Mouse (Mus musculus) heart, embryonic 15.5 days (tissue): ENCODE data around the gene Tbcc. TPM values are rescaled to one million over a fixed set of nuclear protein-coding genes. Genes with fewer than 3 reads are reported as not detected.
"Not testable (repeated sequence)": the region's sequence is repeated elsewhere in the genome, so short reads cannot be mapped to it uniquely, and the experiment has no call there.

Source experiments
- ATAC-seq: fragments of 200-750 bp; cut with Nextera tagmentation; replicated peaks from 2 replicates; pipeline ENCODE4 v1.8.0; 2017; ENCODE audit warnings: low read depth, moderate TSS enrichment; ENCODE audit not compliant: insufficient number of reproducible peaks, insufficient read depth, low FRiP score
- H3K27ac ChIP-seq: fragments of 300-500 bp; sonication (generic); 2 replicates; pipeline ENCODE4 v1.5.1; 2015; ENCODE audit warnings: mild to moderate bottlenecking, inconsistent platforms
- H3K27me3 ChIP-seq: fragments of 300-500 bp; sonication (generic); 2 replicates; pipeline ENCODE4 v1.6.1; 2015; ENCODE audit warnings: inconsistent platforms
- H3K36me3 ChIP-seq: fragments of 300-500 bp; sonication (generic); 2 replicates; pipeline ENCODE4 v1.6.1; 2015; ENCODE audit warnings: mild to moderate bottlenecking, inconsistent platforms
- H3K4me1 ChIP-seq: fragments of 300-500 bp; sonication (generic); replicated peaks from 2 replicates; pipeline ENCODE4 v1.6.1; 2015; ENCODE audit warnings: inconsistent platforms
- H3K4me2 ChIP-seq: fragments of 300-500 bp; sonication (generic); 2 replicates; pipeline ENCODE4 v1.6.1; 2015; ENCODE audit warnings: inconsistent platforms, mild to moderate bottlenecking, moderate library complexity
- H3K4me3 ChIP-seq: fragments of 300-500 bp; sonication (generic); 2 replicates; pipeline ENCODE4 v1.5.1; 2015; ENCODE audit warnings: mild to moderate bottlenecking, inconsistent platforms
- H3K9ac ChIP-seq: fragments of 300-500 bp; sonication (generic); 2 replicates; pipeline ENCODE4 v1.6.1; 2015; ENCODE audit warnings: mild to moderate bottlenecking, inconsistent platforms
- H3K9me3 ChIP-seq: fragments of 300-500 bp; sonication (generic); replicated peaks from 2 replicates; pipeline ENCODE4 v1.6.1; 2016; ENCODE audit warnings: inconsistent platforms
- WGBS: fragments of 180-500 bp; shearing (Covaris S2); methylation state at CpG from one replicate; pipeline ENCODE4 v1.1.7; 2015; ENCODE audit warnings: mixed read lengths; 5-methylcytosine and 5-hydroxymethylcytosine counted together
- polyA plus RNA-seq: library from polyadenylated mRNA; unstranded; fragments of >200 nt; fragmentation: Nextera tagmentation; extraction: Ambion mirVana; gene quantifications from 2 replicates; pipeline ENCODE4 v1.2.1, GENCODE M21; 2015

Tbcc gene
- polyA plus RNA-seq: 41.9 and 43.8 TPM in 2 replicates

DNA sequence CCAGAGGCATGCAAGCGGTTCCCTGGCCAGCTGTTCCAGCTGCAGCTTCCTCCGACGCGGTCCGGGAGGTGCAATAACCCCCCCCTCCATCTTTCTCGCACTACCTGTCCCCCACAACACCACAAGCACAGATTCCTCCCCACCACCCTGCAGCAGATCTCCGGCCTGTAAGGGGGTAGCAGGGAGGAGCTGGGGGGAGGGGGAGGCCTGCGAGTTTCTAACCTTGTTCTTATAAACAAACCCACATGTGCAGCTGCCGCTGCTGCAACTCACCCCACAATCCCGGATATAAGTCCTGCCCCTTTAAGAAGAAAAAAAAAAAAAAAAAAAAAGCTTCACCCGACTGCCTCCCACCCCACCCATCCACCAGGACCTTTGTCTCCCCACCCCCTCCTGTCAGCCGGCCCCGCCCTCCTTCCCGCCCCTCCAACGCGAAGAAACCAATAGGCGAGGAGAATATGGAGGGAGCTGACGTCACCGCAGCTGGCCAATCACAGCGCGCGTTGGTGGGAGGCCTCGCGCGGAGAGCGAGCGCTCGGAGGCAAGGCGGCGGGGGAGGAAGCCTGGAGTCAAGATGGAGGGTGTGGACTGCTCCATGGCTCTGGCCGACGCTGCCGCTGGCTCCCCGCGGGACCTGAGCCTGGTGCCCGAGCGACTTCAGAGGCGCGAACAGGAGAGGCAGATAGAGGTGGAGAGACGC lies at the start of gene Tbcc:
Tbcc (plus strand) TSS at position 569 of the 700 bp plus-strand sequence.
- peak within 1 kb of the TSS; percentile 79 for H3K9ac ChIP-seq
- WGBS: 0% methylated on average over 39 of the region's 40 CpGs

DNA sequence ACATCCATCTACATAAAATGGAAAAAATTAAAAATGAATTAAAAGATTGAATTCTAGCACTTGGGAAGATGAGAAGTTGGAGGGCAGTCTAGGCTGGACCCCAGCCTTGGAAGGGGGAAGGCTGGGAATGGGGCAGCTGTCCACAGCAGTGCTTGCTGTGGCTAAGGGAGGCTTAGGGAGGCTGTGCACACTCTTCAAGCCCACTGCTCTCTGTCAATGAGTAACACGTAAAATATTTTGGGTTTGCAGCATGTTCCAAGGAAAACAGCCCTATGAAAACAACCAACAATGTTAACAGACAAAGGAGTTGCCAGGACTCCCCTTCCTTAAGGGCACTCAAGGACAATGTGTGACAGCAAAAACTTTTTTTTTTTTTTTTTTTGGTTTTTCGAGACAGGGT lies 47.5 kb upstream of the Tbcc start:
- H3K9me3 ChIP-seq: no peaks in the 10 kb centered on the region
- 48% methylated on average over 2 of the region's 2 CpGs for WGBS

More for the DNA sequence above, at the start of gene Tbcc:
- no peaks in the 10 kb centered on the region for H3K9me3 ChIP-seq
- H3K27me3 ChIP-seq: no peaks in the 10 kb centered on the region
- peak within 1 kb of the TSS; percentile 62 for H3K4me3 ChIP-seq
- peak within 1 kb of the TSS; percentile 92 for H3K4me2 ChIP-seq
- H3K4me1 ChIP-seq: peaks cover 41% of the 10 kb centered on the region
- H3K36me3 ChIP-seq: peaks cover 3% of the 10 kb centered on the region; the same call in 1 of the 2 replicates
- peak; percentile 92 for ATAC-seq
- H3K27ac ChIP-seq: peak within 1 kb of the TSS; percentile 95

DNA sequence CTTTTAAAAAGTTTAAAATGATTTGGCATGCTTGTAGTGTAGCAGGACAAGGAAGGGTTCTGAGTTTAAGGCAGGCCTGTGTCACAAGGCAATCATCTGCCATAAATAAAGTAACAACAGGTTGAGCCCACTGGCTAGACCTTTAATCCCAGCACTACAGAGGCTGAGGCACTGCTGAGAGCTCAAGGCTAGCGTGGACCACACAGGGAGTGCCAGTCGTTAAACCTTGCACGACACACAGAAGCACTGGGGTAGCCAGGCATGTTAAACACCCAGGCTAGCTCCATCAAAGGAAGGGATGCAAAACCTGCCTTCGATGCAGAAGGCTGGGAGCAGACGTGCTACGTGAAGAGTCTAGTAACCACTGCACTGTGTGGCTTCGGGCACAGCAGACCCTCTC lies 46.8 kb upstream of the Tbcc start:
- no peak overlapping the region for H3K4me3 ChIP-seq
- H3K27me3 ChIP-seq: no peaks in the 10 kb centered on the region
- peaks cover 7% of the 10 kb centered on the region for H3K4me1 ChIP-seq
- no peak overlapping the region for H3K9ac ChIP-seq
- no peak overlapping the region for H3K27ac ChIP-seq
- ATAC-seq: no peak
- no peaks in the 10 kb centered on the region for H3K36me3 ChIP-seq
- no peaks in the 10 kb centered on the region for H3K9me3 ChIP-seq
- no peak overlapping the region for H3K4me2 ChIP-seq
- WGBS: 78% methylated on average over 7 of the region's 7 CpGs

More for the DNA sequence above, 47.5 kb upstream of the Tbcc start:
- no peak overlapping the region for H3K4me3 ChIP-seq
- no peaks in the 10 kb centered on the region for H3K36me3 ChIP-seq
- H3K4me1 ChIP-seq: peaks cover 7% of the 10 kb centered on the region
- no peaks in the 10 kb centered on the region for H3K27me3 ChIP-seq
- no peak overlapping the region for H3K4me2 ChIP-seq
- H3K9ac ChIP-seq: no peak overlapping the region
- no peak overlapping the region for H3K27ac ChIP-seq
- ATAC-seq: no peak; the same call in 1 of the 2 replicates

DNA sequence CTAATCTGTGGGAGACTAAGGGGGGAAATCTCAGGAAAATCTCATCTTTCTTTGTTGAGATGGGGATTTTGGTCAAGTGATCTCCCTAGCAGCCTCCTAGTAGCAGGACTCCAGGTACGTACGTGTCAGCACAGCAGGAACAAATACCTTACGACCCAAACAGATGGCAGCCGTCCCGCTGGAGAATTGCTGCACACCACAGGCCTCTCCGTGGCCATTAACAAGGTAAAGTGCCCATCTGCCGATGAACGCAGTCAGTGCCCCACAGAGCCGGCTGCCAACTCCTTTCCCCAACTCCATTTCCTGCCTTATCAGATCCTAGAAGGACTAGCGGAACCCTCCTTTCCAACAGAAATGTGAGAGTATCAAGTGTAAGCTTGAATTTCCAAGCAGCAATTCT lies 45.7 kb upstream of the Tbcc start:
- Histone ChIP-seq H3K4me2 (no peak overlapping the region), H3K9me3 (no peaks in the 10 kb centered on the region), H3K27ac (no peak overlapping the region), H3K4me3 (no peak overlapping the region), H3K27me3 (no peaks in the 10 kb centered on the region), H3K36me3 (no peaks in the 10 kb centered on the region), H3K9ac (no peak overlapping the region), H3K4me1 (peaks cover 7% of the 10 kb centered on the region)
- 67% methylated on average over 10 of the region's 10 CpGs for WGBS
- no peak for ATAC-seq

DNA sequence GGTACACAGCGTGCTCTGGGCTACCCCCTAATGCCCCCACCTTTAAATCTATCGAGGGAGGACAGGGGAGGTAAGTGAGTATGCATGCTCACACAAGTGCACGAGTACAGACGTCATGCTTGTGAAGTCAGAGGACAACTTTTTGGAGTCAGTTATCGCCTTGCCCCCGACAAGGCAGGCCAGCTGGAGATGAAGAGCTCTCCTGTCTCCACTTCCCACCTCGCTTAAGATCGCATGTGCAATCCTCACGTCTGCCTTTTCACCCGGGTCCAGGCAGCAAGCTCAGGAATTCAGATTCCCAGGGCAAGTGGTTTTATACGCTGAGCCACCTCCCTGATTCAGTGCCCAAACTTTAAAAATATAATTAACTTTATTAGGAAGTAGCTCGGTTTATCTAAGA lies 45.2 kb upstream of the Tbcc start:
- H3K27me3 ChIP-seq: no peaks in the 10 kb centered on the region
- H3K4me3 ChIP-seq: no peak overlapping the region
- no peaks in the 10 kb centered on the region for H3K9me3 ChIP-seq
- 58% methylated on average over 12 of the region's 12 CpGs for WGBS
- H3K9ac ChIP-seq: no peak overlapping the region
- H3K4me1 ChIP-seq: peaks cover 7% of the 10 kb centered on the region
- no peaks in the 10 kb centered on the region for H3K36me3 ChIP-seq
- no peak overlapping the region for H3K4me2 ChIP-seq
- H3K27ac ChIP-seq: no peak overlapping the region
- no peak for ATAC-seq

DNA sequence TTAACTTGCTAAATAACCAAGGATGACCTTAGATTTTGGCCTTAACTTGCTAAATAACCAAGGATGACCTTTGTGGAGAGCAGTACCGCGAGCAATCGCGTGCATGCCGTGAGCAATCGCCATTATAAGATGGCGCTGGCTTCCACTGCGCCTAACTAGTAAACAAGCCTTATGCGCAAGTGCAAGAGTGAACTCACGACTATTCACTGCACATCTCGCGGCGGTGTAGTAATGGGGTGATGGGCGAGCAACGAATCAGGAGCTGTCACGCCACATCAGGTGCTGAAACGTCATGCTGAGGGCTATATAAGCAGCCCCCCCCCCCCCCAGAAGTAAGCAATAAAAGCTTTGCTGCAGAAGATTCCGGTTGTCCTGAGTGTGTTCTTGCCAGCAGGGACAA lies 43.9 kb upstream of the Tbcc start:
- 95% methylated on average over 17 of the region's 18 CpGs for WGBS
- not testable (repeated sequence) for H3K4me3 ChIP-seq, H3K9ac ChIP-seq, H3K27ac ChIP-seq, H3K36me3 ChIP-seq, H3K4me2 ChIP-seq, H3K27me3 ChIP-seq, H3K4me1 ChIP-seq, H3K9me3 ChIP-seq, ATAC-seq

DNA sequence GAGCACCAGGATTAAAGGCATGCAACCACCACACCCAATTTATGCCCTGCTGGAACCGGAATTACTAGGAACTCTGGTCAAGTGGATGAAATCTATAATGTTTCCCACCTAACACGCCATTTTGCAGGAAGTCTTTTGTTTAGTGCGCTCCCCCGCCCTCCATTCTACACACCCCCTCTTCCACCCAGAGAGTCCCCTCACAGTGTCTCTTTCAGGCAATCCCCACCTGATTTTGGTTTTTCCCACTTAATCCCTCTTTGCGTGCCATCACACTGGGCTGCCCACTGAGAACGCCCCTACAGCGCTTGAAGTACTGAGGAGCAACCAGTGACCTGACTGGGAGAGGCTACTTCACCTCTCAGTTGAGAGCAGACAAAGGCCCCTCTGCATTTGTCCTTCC lies 43.3 kb upstream of the Tbcc start:
- no peaks in the 10 kb centered on the region for H3K36me3 ChIP-seq
- no peaks in the 10 kb centered on the region for H3K9me3 ChIP-seq
- H3K4me3 ChIP-seq: no peak overlapping the region
- ATAC-seq: no peak
- H3K4me1 ChIP-seq: peaks cover 7% of the 10 kb centered on the region
- H3K9ac ChIP-seq: no peak overlapping the region
- WGBS: 90% methylated on average over 7 of the region's 7 CpGs
- H3K27ac ChIP-seq: no peak overlapping the region
- H3K4me2 ChIP-seq: no peak overlapping the region
- H3K27me3 ChIP-seq: no peaks in the 10 kb centered on the region

DNA sequence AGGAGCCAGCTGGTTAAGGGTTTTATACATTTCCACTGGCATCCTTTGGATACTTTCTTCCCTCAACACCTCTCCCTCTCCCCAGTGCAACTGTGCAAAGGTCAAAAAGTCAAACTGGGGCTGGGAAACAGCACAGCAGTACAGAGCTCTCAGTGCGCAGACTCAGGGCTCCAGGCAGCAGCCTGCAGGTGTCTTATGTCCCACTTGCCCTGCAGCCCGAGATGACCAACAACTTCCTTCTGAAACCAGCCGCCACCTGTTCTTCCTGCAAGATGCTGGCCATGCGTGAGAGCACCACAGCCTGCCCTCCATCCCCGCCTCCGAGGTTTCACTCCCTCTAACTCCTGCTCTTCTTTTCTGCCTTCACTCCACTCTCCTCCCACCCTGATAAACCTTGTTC lies 37.8 kb upstream of the Tbcc start:
- peak overlapping the region; percentile 100 for H3K27ac ChIP-seq
- H3K27me3 ChIP-seq: no peaks in the 10 kb centered on the region
- H3K4me2 ChIP-seq: peak overlapping the region; percentile 29
- H3K9me3 ChIP-seq: no peaks in the 10 kb centered on the region
- no peak overlapping the region for H3K4me3 ChIP-seq
- ATAC-seq: no peak
- H3K36me3 ChIP-seq: no peaks in the 10 kb centered on the region
- H3K9ac ChIP-seq: no peak overlapping the region
- peaks cover 34% of the 10 kb centered on the region for H3K4me1 ChIP-seq
- WGBS: 30% methylated on average over 6 of the region's 6 CpGs

DNA sequence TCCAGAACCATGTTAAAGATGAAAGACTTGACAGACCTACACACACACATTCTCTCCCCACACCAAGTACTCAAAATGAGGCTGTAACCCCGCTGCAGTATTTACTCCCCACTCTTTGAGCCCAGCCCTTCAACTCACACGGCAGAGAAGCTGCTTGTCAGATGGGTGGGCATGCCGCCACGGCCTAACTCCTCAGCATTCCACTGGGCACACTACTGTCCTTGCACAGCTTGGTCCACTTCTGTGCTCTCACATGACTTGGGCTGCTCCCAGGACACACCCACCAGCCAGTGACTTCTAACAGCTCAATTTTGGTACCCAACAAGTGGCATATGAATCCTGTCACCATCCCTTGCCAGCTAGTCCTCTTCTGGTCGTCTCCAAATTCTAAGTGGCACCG lies 37.2 kb upstream of the Tbcc start:
- peak overlapping the region; percentile 100 for H3K27ac ChIP-seq
- no peak overlapping the region for H3K4me3 ChIP-seq
- no peaks in the 10 kb centered on the region for H3K27me3 ChIP-seq
- no peaks in the 10 kb centered on the region for H3K36me3 ChIP-seq
- WGBS: 29% methylated on average over 6 of the region's 6 CpGs
- peak overlapping the region; percentile 29 for H3K4me2 ChIP-seq
- H3K9me3 ChIP-seq: no peaks in the 10 kb centered on the region
- peaks cover 34% of the 10 kb centered on the region for H3K4me1 ChIP-seq
- ATAC-seq: peak; percentile 29
- H3K9ac ChIP-seq: no peak overlapping the region

DNA sequence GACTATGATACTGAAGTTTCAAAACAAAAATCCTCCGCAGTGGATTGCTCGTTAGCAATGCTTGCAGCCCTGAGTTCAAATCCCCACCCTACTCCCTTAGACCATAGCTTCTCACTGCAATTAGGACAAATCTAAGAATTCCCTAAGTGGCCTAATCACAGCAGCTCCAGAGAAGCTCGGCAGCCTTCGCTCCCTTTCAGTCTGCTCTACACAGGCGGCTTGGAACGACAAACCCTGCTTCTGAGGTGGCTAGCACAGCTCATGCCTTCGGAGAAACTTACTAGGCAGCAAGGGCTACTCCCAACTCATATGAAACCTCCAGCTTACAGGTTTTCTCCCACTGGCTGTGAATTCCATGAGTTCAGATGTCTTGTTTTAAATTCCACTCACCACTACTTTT lies 36.4 kb upstream of the Tbcc start:
- Histone ChIP-seq H3K4me3 (no peak overlapping the region), H3K9ac (no peak overlapping the region), H3K27ac (peak overlapping the region; percentile 100), H3K9me3 (no peaks in the 10 kb centered on the region), H3K27me3 (no peaks in the 10 kb centered on the region), H3K4me1 (peaks cover 34% of the 10 kb centered on the region), H3K4me2 (0 out of 2 replicates have a peak overlapping the region, but pooled peaks have one; percentile 69), H3K36me3 (no peaks in the 10 kb centered on the region)
- ATAC-seq: no peak
- 69% methylated on average over 7 of the region's 7 CpGs for WGBS

DNA sequence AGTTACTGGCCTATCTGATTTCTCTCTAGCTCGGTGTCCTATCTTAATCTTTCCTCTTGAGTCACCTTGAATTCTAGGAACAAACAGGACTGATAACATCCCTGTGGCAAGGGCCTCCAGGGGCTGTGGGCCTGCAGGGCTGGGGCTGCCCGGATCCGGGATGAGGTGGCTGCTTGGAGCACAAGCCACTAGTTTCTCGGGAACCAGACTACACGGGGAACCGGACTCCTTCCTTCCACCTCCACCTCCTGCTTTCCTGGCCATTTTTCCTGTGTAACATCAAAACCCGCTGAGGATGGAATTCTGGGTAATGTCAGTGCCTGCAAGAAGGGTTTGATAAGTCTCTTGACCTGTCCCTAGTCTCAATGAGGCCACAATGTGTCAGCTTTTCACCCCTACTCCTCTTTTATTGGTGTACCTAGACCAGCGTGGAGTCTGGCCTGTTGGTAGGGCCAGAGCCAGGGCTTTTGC lies 35.8 kb upstream of the Tbcc start:
- H3K4me1 ChIP-seq: peaks cover 34% of the 10 kb centered on the region
- 28% methylated on average over 8 of the region's 8 CpGs for WGBS
- peak overlapping the region; percentile 100 for H3K27ac ChIP-seq
- ATAC-seq: no peak
- peak overlapping the region; percentile 52 for H3K9ac ChIP-seq
- H3K4me3 ChIP-seq: peak overlapping the region; percentile 98
- H3K27me3 ChIP-seq: no peaks in the 10 kb centered on the region
- no peaks in the 10 kb centered on the region for H3K36me3 ChIP-seq
- peak overlapping the region; percentile 69 for H3K4me2 ChIP-seq
- no peaks in the 10 kb centered on the region for H3K9me3 ChIP-seq
